Mouse (Mus musculus) effector memory CD4-positive, alpha-beta T cell, adult 5 months (primary cell): ENCODE data around the gene Olfr1291-ps1. TPM values are rescaled to one million over a fixed set of nuclear protein-coding genes. Genes with fewer than 3 reads are reported as not detected.

Experiments
- polyA plus RNA-seq: library from polyadenylated mRNA; unstranded; fragments of 100-300 nt; shearing (Covaris generic); gene quantifications from one replicate; pipeline ENCODE4 v1.2.1, GENCODE M21; 2017

Olfr1291-ps1 gene
- polyA plus RNA-seq: 0.10 TPM

GRCm38 (mm10) chr2:111496880-111497279 is at the start of gene Olfr1291-ps1:
Gene Olfr1291-ps1 (plus strand): TSS chr2:111497180.

GRCm38 (mm10) chr2:111448842-111449241 is 48.1 kb upstream of the Olfr1291-ps1 start, which contains the start of gene Olfr1287:
Gene Olfr1287 (plus strand): TSS chr2:111449142.

DNA sequence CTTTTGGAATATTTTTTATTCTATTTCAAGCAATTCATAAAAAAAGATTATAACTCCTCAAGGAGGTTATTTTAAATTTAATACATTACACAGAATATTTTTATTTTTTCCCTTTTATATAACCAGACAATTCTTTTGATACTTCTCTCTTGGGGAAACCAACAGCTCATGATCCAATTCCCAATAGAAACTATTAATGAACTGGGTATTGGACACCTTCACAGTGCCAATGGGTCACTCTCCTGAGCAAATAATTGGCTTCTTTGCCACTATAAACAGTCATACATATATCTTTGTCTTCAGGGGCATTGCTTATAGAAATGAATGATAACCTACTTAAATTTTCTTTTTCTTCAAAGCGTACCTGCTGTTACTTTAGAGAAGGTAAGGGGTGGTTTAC is 23.2 kb upstream of the Olfr1291-ps1 start, which contains the start of gene Olfr1288:
Gene Olfr1288, plus strand, starts transcription at position 301 of the 400 bp plus-strand sequence.

DNA sequence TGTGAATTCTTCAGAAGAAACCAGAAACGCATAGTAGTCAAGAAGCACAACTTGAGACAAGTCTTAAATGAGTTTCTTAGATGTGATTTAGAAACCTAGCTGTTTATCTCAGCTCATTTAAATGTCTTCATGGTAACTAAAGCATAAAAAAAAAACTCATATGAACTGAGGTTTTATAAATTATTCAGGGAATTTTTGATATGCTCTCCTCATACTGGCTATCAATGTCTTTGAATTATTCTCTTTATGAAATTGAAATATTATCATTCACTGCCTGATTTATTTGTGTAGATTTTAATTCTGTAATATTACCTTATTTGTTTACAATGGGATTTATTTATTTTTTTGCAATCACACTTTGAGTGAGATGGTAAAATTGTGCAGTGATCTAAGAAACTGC is 16.5 kb upstream of the Olfr1291-ps1 start, which contains the start of gene Olfr1289:
Gene Olfr1289, plus strand, starts transcription at position 301 of the 400 bp plus-strand sequence.

DNA sequence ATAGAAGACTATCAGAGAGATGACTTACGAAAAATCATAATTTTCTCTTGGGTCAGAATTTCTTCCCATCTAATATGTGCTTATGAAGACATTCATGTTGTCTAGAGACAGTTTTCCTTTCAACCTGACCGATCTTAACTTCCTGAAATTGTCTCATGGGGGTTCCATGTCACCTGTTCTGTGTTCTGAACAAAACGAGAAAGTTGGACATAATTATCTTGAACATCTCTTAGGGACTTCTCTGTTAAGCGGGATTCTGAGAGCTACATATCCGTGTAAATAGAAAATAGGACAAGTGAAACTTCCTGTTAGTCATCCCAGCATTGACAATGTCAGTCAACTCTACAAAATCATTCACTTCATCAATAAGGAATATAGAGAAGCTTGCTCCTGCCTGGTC is 3.3 kb upstream of the Olfr1291-ps1 start, which contains the start of gene Olfr1290:
Gene Olfr1290, minus strand, starts transcription at position 101 of the 400 bp plus-strand sequence.

GRCm38 (mm10) chr2:111524903-111525302 is 27.9 kb downstream of the Olfr1291-ps1 start, which contains the start of gene Olfr1293-ps:
Gene Olfr1293-ps (plus strand): TSS chr2:111525203.

GRCm38 (mm10) chr2:111540191-111540590 is 43.2 kb downstream of the Olfr1291-ps1 start, which contains the start of gene Olfr1294:
Gene Olfr1294 (minus strand): TSS chr2:111540291.

Other genes starting within 250 kb of the Olfr1291-ps1 start
- not detected for gene Olfr1276, start 242.7 kb upstream of the Olfr1291-ps1 start, polyA plus RNA-seq
- gene Olfr1277, start 223.1 kb upstream of the Olfr1291-ps1 start, polyA plus RNA-seq: 0.12 TPM
- gene Olfr1278, start 207.0 kb upstream of the Olfr1291-ps1 start, polyA plus RNA-seq: not detected
- not detected for gene Olfr1279, start 196.5 kb upstream of the Olfr1291-ps1 start, polyA plus RNA-seq
- gene Olfr1280, start 183.2 kb upstream of the Olfr1291-ps1 start, polyA plus RNA-seq: not detected
- not detected for gene Olfr1281, start 170.7 kb upstream of the Olfr1291-ps1 start, polyA plus RNA-seq
- not detected for gene Olfr1282, start 161.1 kb upstream of the Olfr1291-ps1 start, polyA plus RNA-seq
- gene Olfr1283, start 130.4 kb upstream of the Olfr1291-ps1 start, polyA plus RNA-seq: not detected
- gene Olfr1284, start 121.7 kb upstream of the Olfr1291-ps1 start, polyA plus RNA-seq: 0.34 TPM
- gene Olfr1286, start 74.1 kb upstream of the Olfr1291-ps1 start, polyA plus RNA-seq: not detected
- gene Olfr1287, start 48.0 kb upstream of the Olfr1291-ps1 start, polyA plus RNA-seq: not detected
- not detected for gene Olfr1288, start 23.1 kb upstream of the Olfr1291-ps1 start, polyA plus RNA-seq
- not detected for gene Olfr1289, start 16.4 kb upstream of the Olfr1291-ps1 start, polyA plus RNA-seq
- gene Olfr1290, start 3.4 kb upstream of the Olfr1291-ps1 start, polyA plus RNA-seq: not detected
- not detected for gene Olfr1293-ps, start 28.0 kb downstream of the Olfr1291-ps1 start, polyA plus RNA-seq
- gene Olfr1294, start 43.1 kb downstream of the Olfr1291-ps1 start, polyA plus RNA-seq: not detected
- gene Olfr1295, start 72.5 kb downstream of the Olfr1291-ps1 start, polyA plus RNA-seq: not detected
- not detected for gene Olfr1297, start 129.3 kb downstream of the Olfr1291-ps1 start, polyA plus RNA-seq
- gene Olfr1298, start 152.0 kb downstream of the Olfr1291-ps1 start, polyA plus RNA-seq: not detected
- gene Olfr1299, start 164.2 kb downstream of the Olfr1291-ps1 start, polyA plus RNA-seq: not detected